Comparison of ENCODE assay signal across 30 mouse cellular contexts in the genomic region with DNA sequence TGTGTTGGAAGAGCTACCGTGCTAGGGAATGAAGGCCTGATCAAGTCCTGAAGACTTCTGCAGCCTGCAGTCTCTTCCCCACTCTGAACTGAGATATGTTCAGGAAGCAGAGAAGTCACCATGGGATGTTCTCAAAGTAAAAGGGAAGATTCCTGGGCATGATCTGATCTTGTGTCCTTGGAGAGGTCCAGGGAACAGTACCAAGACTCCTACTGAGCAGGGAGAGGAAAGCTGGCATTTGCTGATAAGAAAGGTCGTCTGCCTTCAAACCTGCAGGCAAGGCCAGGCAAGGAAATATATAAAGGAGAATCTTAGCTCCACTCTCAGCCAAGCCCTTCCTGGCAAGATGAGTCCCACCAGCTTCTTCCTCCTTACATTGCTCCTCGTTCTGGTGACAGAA. TPM values are rescaled to one million over a fixed set of nuclear protein-coding genes. Genes with fewer than 3 reads are reported as not detected.
"Had no signal": no experiment of that assay in that cellular context is flagged by ENCODE, and none has a peak within 500 bp of the region (broad histone marks: within the 10 kb centered on the region; RNA-seq: fewer than 3 reads in every experiment).

Gene Svs5, plus strand, starts transcription at position 301 of the 400 bp plus-strand sequence.

RNA-seq across cellular contexts. Expression of gene Svs5, which starts in this region (rescaled TPM):
- polyA plus RNA-seq: limb, embryonic 10.5 days; limb, embryonic 11.5 days; limb, embryonic 12.5 days; limb, embryonic 13.5 days; limb, embryonic 14.5 days; limb, embryonic 15.5 days; liver, adult 2 months; liver, embryonic 11.5 days; liver, embryonic 12.5 days; liver, embryonic 13.5 days; liver, embryonic 14.5 days; liver, embryonic 15.5 days; liver, embryonic 16.5 days; liver, postnatal 0 days; lung, adult 2 months; lung, embryonic 14.5 days; lung, embryonic 15.5 days; lung, embryonic 16.5 days; lung, postnatal 0 days; macrophage; midbrain, embryonic 10.5 days; midbrain, embryonic 11.5 days; midbrain, embryonic 12.5 days; midbrain, embryonic 13.5 days; midbrain, embryonic 14.5 days; midbrain, embryonic 15.5 days; midbrain, embryonic 16.5 days; midbrain, postnatal 0 days; myocyte; neural tube, embryonic 11.5 days had no signal
